Mouse (Mus musculus): ENCODE results near the gene Slc38a9.

GRCm38 (mm10) chr13:112778407-112778806, 117.9 kb downstream of the Slc38a9 start:
- TF ChIP-seq CEBPB (IDR thresholded peaks at IDR 0.05; ENCODE audit: insufficient read depth, poor library complexity, severe bottlenecking), result peak; percentile 92
- no peak for TF ChIP-seq POLR2A (IDR thresholded peaks at IDR 0.05; ENCODE audit: insufficient read length, low read depth)
- no peak for TF ChIP-seq TCF12 (IDR thresholded peaks at IDR 0.05; ENCODE audit: insufficient read depth, poor library complexity, severe bottlenecking)
- TF ChIP-seq E2F4 (IDR thresholded peaks at IDR 0.05; ENCODE audit: insufficient read depth), result no peak
- no peak for TF ChIP-seq POLR2AphosphoS2 (IDR thresholded peaks at IDR 0.05; ENCODE audit: insufficient read length, low read depth)
- TF ChIP-seq SRF (IDR thresholded peaks at IDR 0.05; ENCODE audit: control insufficient read depth, insufficient read length, low read depth), result no peak

Data from myocyte (in vitro differentiated cells).